Mouse (Mus musculus): ENCODE measurements around the gene Rgl1. TPM values are rescaled to one million over a fixed set of nuclear protein-coding genes. Genes with fewer than 3 reads are reported as not detected.

Rgl1 gene
- polyA plus RNA-seq, 1 experiment from 2014 or later, result 38.7 TPM

- Histone ChIP-seq H3K4me3 (peak overlapping the region; percentile 76), H3K27me3 (ENCODE audit: low read depth, poor library complexity, severe bottlenecking) (no peaks in the 10 kb centered on the region), H3K9me3 (replicated peaks) (0 out of 2 replicates have a peak, but pooled peaks cover 3% of the 10 kb centered on the region), H3K4me1 (peaks cover 39% of the 10 kb centered on the region), H3K36me3 (peaks cover 34% of the 10 kb centered on the region), H3K27ac (peak overlapping the region; percentile 95)
- 39% methylated on average over 12 of the region's 12 CpGs for WGBS
- peak; percentile 34 for DNase-seq (ENCODE audit: low spot score)
Measured at GRCm38 (mm10) chr1:152623375-152624270, 142.5 kb downstream of the Rgl1 start.

- DNase-seq (ENCODE audit: low spot score), result peak; percentile 41
- H3K4me3 ChIP-seq, result peak overlapping the region; percentile 76
- WGBS, result 42% methylated on average over 9 of the region's 9 CpGs
Measured at GRCm38 (mm10) chr1:152622765-152623211, 143.4 kb downstream of the Rgl1 start.

GRCm38 (mm10) chr1:152621624-152622023 lies 144.5 kb downstream of the Rgl1 start:
- H3K27me3 ChIP-seq (ENCODE audit: low read depth, poor library complexity, severe bottlenecking), result no peaks in the 10 kb centered on the region
- H3K36me3 ChIP-seq, result peaks cover 54% of the 10 kb centered on the region
- H3K4me3 ChIP-seq, result no peak overlapping the region
- no peak overlapping the region for H3K27ac ChIP-seq
- peaks cover 3% of the 10 kb centered on the region; the same call in 1 of the 2 replicates for H3K9me3 ChIP-seq (replicated peaks)
- DNase-seq (ENCODE audit: low spot score), result no peak
- WGBS, result 93% methylated on average over 4 of the region's 4 CpGs
- peaks cover 43% of the 10 kb centered on the region for H3K4me1 ChIP-seq

More at GRCm38 (mm10) chr1:152622765-152623211, 143.4 kb downstream of the Rgl1 start:
- peaks cover 3% of the 10 kb centered on the region; the same call in 1 of the 2 replicates for H3K9me3 ChIP-seq (replicated peaks)
- no peaks in the 10 kb centered on the region for H3K27me3 ChIP-seq (ENCODE audit: low read depth, poor library complexity, severe bottlenecking)
- peaks cover 39% of the 10 kb centered on the region for H3K4me1 ChIP-seq
- no peak overlapping the region; the same call in 1 of the 2 replicates for H3K27ac ChIP-seq
- H3K36me3 ChIP-seq, result peaks cover 42% of the 10 kb centered on the region

GRCm38 (mm10) chr1:152619396-152619795 lies 146.8 kb downstream of the Rgl1 start:
- H3K36me3 ChIP-seq, result peaks cover 76% of the 10 kb centered on the region
- H3K4me3 ChIP-seq, result no peak overlapping the region
- H3K27ac ChIP-seq, result no peak overlapping the region

GRCm38 (mm10) chr1:152618896-152619295 lies 147.3 kb downstream of the Rgl1 start:
- Histone ChIP-seq H3K27me3 (ENCODE audit: low read depth, poor library complexity, severe bottlenecking) (no peaks in the 10 kb centered on the region), H3K27ac (no peak overlapping the region), H3K4me3 (no peak overlapping the region), H3K36me3 (peaks cover 81% of the 10 kb centered on the region), H3K4me1 (peaks cover 35% of the 10 kb centered on the region), H3K9me3 (replicated peaks) (peaks cover 3% of the 10 kb centered on the region; the same call in 1 of the 2 replicates)
- WGBS, result 86% methylated on average over 3 of the region's 3 CpGs
- no peak for DNase-seq (ENCODE audit: low spot score)

More at GRCm38 (mm10) chr1:152619396-152619795, 146.8 kb downstream of the Rgl1 start:
- Histone ChIP-seq H3K9me3 (replicated peaks) (peaks cover 3% of the 10 kb centered on the region; the same call in 1 of the 2 replicates), H3K4me1 (peaks cover 38% of the 10 kb centered on the region), H3K27me3 (ENCODE audit: low read depth, poor library complexity, severe bottlenecking) (no peaks in the 10 kb centered on the region)
- WGBS, result 75% methylated on average over 9 of the region's 9 CpGs
- no peak for DNase-seq (ENCODE audit: low spot score)

GRCm38 (mm10) chr1:152618381-152618780 lies 147.8 kb downstream of the Rgl1 start:
- 51% methylated on average over 1 of the region's 1 CpGs for WGBS
- Histone ChIP-seq H3K4me1 (peaks cover 30% of the 10 kb centered on the region), H3K9me3 (replicated peaks) (peaks cover 3% of the 10 kb centered on the region; the same call in 1 of the 2 replicates), H3K4me3 (no peak overlapping the region), H3K27me3 (ENCODE audit: low read depth, poor library complexity, severe bottlenecking) (no peaks in the 10 kb centered on the region), H3K27ac (no peak overlapping the region), H3K36me3 (peaks cover 85% of the 10 kb centered on the region)
- DNase-seq (ENCODE audit: low spot score), result no peak

GRCm38 (mm10) chr1:152617745-152618342 lies 148.3 kb downstream of the Rgl1 start:
- peaks cover 25% of the 10 kb centered on the region for H3K4me1 ChIP-seq
- no peak for DNase-seq (ENCODE audit: low spot score)
- 85% methylated on average over 10 of the region's 10 CpGs for WGBS
- H3K9me3 ChIP-seq (replicated peaks), result peaks cover 3% of the 10 kb centered on the region; the same call in 1 of the 2 replicates
- no peaks in the 10 kb centered on the region for H3K27me3 ChIP-seq (ENCODE audit: low read depth, poor library complexity, severe bottlenecking)
- H3K36me3 ChIP-seq, result peaks cover 91% of the 10 kb centered on the region
- H3K27ac ChIP-seq, result no peak overlapping the region
- H3K4me3 ChIP-seq, result no peak overlapping the region

GRCm38 (mm10) chr1:152616777-152617057 lies 149.4 kb downstream of the Rgl1 start:
- Histone ChIP-seq H3K27me3 (ENCODE audit: low read depth, poor library complexity, severe bottlenecking) (no peaks in the 10 kb centered on the region), H3K27ac (0 out of 2 replicates have a peak overlapping the region, but pooled peaks have one; percentile 0), H3K4me3 (no peak overlapping the region), H3K9me3 (replicated peaks) (peaks cover 3% of the 10 kb centered on the region; the same call in 1 of the 2 replicates), H3K36me3 (peaks cover 98% of the 10 kb centered on the region), H3K4me1 (peaks cover 17% of the 10 kb centered on the region)
- no peak for DNase-seq (ENCODE audit: low spot score)

GRCm38 (mm10) chr1:152615987-152616776 lies 150.0 kb downstream of the Rgl1 start:
- peaks cover 97% of the 10 kb centered on the region for H3K36me3 ChIP-seq
- H3K9me3 ChIP-seq (replicated peaks), result peaks cover 3% of the 10 kb centered on the region; the same call in 1 of the 2 replicates
- 86% methylated on average over 10 of the region's 10 CpGs for WGBS
- H3K27me3 ChIP-seq (ENCODE audit: low read depth, poor library complexity, severe bottlenecking), result no peaks in the 10 kb centered on the region
- H3K4me1 ChIP-seq, result peaks cover 16% of the 10 kb centered on the region
- DNase-seq (ENCODE audit: low spot score), result no peak
- H3K27ac ChIP-seq, result no peak overlapping the region
- H3K4me3 ChIP-seq, result no peak overlapping the region

- no peak for DNase-seq (ENCODE audit: low spot score)
- Histone ChIP-seq H3K36me3 (peaks cover 97% of the 10 kb centered on the region), H3K27me3 (ENCODE audit: low read depth, poor library complexity, severe bottlenecking) (no peaks in the 10 kb centered on the region), H3K4me1 (peaks cover 17% of the 10 kb centered on the region), H3K4me3 (no peak overlapping the region), H3K9me3 (replicated peaks) (peaks cover 3% of the 10 kb centered on the region; the same call in 1 of the 2 replicates), H3K27ac (no peak overlapping the region)
- WGBS, result 75% methylated on average over 7 of the region's 7 CpGs
Measured at GRCm38 (mm10) chr1:152614743-152615380, 151.3 kb downstream of the Rgl1 start.

GRCm38 (mm10) chr1:152613158-152613857 lies 152.8 kb downstream of the Rgl1 start:
- H3K4me1 ChIP-seq, result peaks cover 21% of the 10 kb centered on the region

More at GRCm38 (mm10) chr1:152613158-152613857, 152.8 kb downstream of the Rgl1 start:
- DNase-seq (ENCODE audit: low spot score), result no peak
- Histone ChIP-seq H3K27ac (no peak overlapping the region), H3K9me3 (replicated peaks) (no peaks in the 10 kb centered on the region), H3K27me3 (ENCODE audit: low read depth, poor library complexity, severe bottlenecking) (no peaks in the 10 kb centered on the region), H3K4me3 (no peak overlapping the region), H3K36me3 (peaks cover 91% of the 10 kb centered on the region)
- 91% methylated on average over 16 of the region's 16 CpGs for WGBS
